Mouse (Mus musculus): ENCODE results near the gene Tex14. TPM values are rescaled to one million over a fixed set of nuclear protein-coding genes. Genes with fewer than 3 reads are reported as not detected.

Tex14 gene
- total RNA-seq, 2 experiments from 2014 or later: 0.33 TPM; not detected in 1

Other genes starting within 250 kb of the Tex14 start
- 1 to 10 TPM; 7.7 to 7.8 TPM for gene Ppm1e, start 46.0 kb upstream of the Tex14 start, total RNA-seq (2021)
- 1 to 10 TPM; 1.1 to 1.3 TPM for gene Rad51c, start 111 bp upstream of the Tex14 start, total RNA-seq (2021)
- not detected for gene Gm11492, start 161.6 kb downstream of the Tex14 start, total RNA-seq (2021)
- 10 to 100 TPM; 41.8 to 45.8 TPM for gene Sept4, start 163.8 kb downstream of the Tex14 start, total RNA-seq (2021)
- gene Mtmr4, start 187.1 kb downstream of the Tex14 start, total RNA-seq (2021): 10 to 100 TPM; 18.8 to 27.1 TPM
- gene Hsf5, start 212.1 kb downstream of the Tex14 start, total RNA-seq (2021): not detected

Data from heart, postnatal 36 days (tissue).